Mouse (Mus musculus): ENCODE measurements around the gene Mrpl52. TPM values are rescaled to one million over a fixed set of nuclear protein-coding genes. Genes with fewer than 3 reads are reported as not detected.

Mrpl52 gene
- total RNA-seq, 2 experiments from 2014 or later = 89.1 to 94.2 TPM

DNA sequence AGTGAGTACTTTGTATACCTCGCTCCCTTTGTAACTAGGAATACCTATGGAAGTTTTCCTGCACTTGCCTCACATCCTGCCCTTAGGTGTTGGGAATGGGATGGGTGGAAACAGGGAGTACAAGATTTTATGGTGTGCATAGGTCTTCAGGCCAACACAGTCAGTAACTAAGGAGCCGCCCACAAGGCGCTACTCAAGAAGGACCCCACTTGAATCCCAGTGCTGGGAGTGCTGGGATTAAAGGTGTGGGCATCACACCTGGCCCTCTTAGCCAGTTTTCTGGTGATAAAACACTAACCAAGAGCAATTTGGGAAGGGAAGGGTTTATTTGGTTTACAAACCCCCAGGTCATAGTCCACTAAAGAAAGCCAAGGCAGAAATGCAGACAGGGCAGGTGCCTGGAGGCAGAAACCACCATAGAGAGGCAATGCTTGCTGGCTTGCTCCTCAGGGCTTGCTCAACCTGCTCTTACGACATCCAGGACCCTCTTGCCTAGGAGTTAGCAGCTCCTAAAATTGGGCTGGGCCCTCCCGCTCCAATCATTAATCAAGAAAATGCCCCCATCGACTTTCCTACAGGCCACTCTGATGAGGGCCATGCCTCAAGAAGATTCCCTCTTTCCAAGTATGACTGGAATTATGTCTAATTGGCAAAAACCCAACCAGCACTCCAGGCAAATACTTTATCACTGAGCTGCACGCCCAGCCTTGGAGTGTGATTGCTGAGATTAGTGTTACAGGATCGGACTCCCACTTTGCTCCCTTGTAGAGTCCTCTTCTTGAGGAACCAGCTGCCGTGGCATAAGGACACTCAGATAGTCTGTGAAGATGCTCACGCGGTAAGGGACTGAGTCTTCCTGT is 28.2 kb downstream of the Mrpl52 start:
- no peak for DNase-seq (ENCODE audit: low spot score in 2 of 2)
- intact Hi-C loops (cut with DNase I) = no loop called here

DNA sequence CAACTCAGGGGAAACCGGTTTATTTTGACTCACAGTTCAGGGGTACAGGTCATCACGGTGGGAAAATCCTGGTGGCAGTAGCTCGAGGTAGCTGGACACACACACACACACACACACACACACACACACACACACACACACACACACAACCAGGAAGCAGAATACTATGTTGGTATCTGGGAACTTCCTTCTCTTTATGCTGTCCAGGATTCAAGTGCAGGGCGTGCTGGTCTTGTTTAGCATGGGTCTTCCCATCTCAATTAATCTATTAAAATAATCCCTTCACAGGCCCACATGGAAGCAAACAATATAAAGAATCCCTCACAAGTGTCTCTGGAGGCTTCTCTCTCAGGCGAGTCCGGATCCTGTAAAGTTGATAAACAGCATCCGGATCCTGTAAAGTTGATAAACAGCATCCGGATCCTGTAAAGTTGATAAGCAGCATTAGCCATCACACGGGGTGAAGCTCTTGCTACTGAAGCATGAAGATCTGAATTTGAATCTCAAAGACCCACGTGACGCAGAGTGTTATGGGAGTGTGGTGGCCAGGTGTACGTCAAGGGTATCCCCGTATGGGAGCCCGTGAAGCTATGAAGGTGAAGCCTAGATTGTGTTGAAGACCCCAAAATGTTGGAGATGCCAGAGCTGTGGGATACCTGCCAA is 31.3 kb downstream of the Mrpl52 start:
- no peak for DNase-seq (ENCODE audit: low spot score in 2 of 2)
- intact Hi-C loops (cut with DNase I) = loop anchor here (2.0 kb wide), 1 partner anchor 53 kb away; no protein-coding TSS in a partner anchor

DNA sequence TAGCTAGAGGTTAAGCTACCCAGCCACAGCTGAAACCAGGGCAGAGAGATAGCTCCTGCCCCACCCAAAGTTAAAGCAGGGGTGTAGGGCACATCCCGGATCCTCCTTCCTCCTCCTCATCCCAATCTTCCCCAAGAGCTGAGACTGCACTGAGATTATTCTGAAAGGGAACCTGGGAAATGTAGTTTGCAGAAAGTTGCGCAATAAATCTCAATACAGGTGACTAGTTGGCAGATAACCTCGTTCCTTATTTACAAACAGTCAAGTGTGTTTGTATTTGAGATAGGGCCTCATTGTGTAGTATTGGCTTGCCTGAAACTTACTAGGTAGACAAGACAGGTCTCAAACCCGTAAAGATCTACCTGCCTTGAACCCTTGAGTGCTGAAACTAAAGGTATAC is 35.4 kb downstream of the Mrpl52 start:
- no peak for DNase-seq (ENCODE audit: low spot score in 2 of 2)
- intact Hi-C loops (cut with DNase I) = no loop called here

DNA sequence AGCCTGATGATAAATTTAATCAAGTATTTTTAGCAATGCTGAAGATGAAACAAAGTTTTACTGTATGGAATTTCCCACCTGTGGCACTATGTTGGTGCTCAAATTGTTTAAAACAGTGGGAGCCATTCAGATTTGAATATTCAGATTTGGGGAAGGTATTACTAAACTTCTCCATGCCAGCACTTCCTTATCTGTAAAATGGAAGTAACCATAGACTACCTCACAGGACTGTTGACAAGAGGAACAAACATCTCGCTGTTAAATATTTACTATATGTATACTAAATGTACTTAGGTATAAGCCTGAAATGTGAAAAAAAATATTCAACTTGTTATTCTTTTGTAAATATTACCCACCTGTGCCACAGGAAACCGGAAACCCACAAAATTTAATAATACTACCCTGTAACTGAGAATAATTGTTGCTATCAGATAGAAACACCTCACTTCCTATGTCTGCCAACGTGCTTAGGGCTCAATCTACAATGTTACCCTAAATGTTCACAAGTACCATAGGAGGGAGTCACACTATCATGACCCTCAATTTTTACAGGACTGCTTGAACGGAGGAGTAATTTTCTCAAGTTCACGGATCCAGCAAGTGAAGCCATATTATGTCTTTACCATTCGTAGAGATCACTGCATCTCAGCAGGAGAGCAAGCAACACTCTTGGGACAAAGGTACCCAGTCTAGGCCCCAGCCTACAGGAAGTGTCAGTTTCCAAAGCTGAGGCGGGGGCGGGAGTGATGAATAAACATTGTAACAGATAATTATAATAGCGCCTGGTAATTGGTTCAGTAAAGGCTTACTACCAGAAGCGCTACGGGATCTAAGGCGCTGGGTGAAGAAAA is 36.6 kb downstream of the Mrpl52 start:
- intact Hi-C loops (cut with DNase I) = no loop called here

DNA sequence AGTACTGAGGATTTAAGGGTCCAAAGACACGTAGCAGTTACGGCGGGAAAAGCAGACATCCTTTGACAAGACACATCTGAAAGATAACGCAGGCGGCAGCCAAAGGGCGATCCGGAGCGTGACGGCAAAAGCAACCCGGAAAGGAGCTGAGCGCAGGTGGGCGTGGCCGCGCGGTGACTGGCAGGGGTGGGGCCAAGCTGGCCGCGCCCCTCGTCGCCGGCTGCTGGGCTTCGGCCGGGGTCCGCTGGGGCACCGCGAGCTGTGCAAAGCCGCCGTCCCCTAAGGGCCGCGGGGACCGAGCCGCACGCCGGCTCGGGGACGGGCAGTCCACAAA is 37.2 kb downstream of the Mrpl52 start, which contains the start of gene Lrp10:
Gene Lrp10, plus strand, starts transcription at position 179 of the 334 bp plus-strand sequence.
- intact Hi-C loops (cut with DNase I) = loop anchor here (2.0 kb wide), 2 partner anchors 15 to 29 kb away; no protein-coding TSS in a partner anchor
- peak; percentile 82 to 85 for DNase-seq (ENCODE audit: low spot score in 2 of 2)

More for the DNA sequence above, 36.6 kb downstream of the Mrpl52 start:
- DNase-seq (ENCODE audit: low spot score in 2 of 2) = no peak

DNA sequence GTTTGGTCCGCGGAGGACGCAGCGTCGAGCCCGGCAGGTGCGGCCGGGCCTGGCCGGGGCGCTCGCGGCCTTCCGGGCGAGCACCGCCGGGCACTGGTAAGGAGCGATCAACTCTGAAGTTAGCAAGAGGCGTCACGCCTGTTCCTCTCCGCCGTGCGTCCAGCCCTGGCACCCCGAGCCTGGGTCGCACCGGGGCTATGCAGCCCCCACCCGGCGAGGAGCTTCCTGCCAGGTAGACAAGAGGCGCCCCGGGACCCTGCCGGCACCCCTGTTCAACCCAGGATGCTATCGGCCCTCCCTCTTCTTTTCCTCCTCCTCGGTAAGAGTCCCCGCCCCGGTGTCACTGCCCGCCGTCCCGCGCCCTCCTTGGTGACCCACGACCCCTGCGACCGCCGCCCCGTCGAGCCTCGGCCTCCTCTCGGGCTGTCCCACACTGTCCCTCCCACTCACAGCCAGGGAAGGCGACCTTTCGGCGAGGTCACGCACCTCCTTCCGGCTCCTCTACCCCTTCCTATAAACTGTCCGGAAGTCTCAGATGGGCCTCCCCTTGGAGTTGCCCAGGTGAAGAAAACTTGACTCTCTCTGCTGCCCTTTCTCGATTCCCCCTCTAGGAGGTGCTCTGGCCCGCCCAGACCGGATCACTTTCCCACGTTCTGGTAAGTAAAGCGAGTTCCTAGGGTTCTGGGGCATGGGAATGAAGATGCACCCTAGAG is 37.7 kb downstream of the Mrpl52 start:
- intact Hi-C loops (cut with DNase I) = loop anchor here (2.0 kb wide), 2 partner anchors 14 to 28 kb away; no protein-coding TSS in a partner anchor
- DNase-seq (ENCODE audit: low spot score in 2 of 2) = peak in 1 of 2 experiments; percentile 29

DNA sequence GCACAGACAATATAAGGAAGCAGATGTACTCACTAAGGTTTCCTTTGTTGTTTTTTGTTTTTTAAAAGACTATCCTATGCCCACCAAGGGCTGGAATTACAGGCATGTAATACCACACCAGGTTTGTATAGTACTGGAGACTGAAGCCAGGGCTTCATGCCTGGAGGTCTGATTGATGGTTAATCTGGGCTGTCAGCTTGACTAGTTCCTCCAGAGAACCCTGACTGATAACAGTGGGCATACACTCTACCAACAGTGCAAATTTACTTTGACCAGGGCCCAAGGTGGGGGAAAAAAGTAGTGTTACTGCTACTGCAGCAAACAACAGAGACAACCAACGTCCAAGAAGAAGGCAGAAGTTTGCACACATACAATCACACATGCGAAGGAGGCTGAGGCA is 44.8 kb downstream of the Mrpl52 start:
- DNase-seq (ENCODE audit: low spot score in 2 of 2) = no peak
- intact Hi-C loops (cut with DNase I) = no loop called here

DNA sequence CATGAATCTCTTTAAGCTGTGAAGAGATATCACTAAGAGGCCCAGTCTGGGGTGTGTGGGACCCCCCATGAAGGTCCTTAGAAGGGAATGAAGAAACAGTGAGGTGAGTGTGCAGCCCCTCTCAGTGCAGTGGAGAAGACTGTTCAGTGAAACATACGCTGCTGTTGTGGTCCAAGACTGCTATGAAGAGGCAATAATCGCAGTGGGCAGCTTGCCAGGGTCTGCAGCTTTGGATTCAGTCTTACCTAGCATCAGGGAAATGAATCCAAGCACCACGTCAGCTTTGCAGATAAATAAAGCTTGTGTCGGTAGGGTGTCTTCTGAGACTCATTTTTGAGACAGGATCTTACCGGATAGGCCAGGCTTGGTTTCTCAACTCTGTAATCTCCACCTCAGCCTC is 46.0 kb downstream of the Mrpl52 start:
- no peak for DNase-seq (ENCODE audit: low spot score in 2 of 2)
- intact Hi-C loops (cut with DNase I) = no loop called here

DNA sequence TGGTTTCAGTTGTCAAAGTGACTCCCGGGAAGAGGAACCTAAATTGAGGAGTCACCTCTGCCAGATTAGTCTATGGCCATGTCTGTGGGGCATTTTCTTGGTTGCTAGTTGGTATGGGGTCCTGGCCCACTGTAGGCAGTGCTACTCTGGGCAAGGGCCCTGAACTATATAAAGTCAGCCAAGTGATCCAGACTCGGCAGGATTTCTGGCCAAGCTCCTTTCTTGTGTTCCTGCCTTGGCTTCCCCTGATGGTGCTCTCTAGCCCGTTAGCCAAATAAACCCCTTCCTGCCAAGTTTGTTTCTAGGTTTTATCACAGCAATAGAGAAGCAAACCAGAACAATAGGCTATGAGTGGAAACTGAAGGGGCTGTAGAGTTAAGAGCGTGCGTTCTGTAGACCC is 48.0 kb downstream of the Mrpl52 start:
- DNase-seq (ENCODE audit: low spot score in 2 of 2) = no peak
- intact Hi-C loops (cut with DNase I) = loop anchor here (5.0 kb wide), 1 partner anchor 32 kb away; no protein-coding TSS in a partner anchor

DNA sequence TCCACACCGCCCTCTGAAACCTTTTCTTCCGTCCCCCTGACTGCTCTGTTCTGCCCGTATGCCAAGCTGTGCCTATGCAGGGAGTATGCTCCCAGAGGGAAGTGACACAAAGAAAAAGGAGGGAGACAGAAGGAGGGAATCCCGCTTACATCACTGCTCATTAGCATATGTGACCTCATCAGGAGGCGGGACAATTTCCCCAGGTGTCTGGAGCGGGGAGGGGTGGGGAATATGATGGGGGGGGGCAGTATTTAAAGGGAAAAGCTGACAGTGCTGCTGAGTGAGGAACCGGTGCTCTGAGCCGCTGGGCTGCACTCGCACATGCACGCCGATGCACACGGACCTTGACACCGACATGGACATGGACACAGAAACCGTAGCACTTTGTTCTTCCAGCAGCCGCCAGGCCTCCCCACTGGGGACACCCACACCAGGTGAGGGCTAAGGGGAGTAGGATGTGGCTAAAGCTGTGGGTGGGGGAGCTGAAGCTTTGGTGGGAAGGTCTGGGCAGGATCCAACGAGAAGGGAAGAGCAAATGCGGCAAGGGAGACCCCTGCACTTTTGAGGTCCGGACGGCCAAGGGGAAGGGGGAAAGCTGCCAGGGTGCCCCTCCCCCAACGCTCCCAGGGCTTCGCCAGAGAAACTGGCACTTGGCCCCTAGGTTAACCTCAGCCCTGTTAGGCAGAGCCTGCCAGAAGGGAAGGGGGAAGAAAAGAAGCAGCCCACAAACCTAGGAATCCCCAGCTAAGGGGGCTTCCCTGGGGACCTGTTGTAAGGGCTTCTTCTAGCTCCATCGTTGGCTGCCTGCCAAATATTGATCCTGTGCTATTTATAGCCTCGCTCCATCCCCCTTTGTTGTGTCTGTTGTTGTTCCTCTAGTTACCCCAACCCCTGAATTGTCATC is 49.5 kb downstream of the Mrpl52 start, which contains the start of gene Rem2:
Gene Rem2, plus strand, starts transcription at position 160 of the 904 bp plus-strand sequence.
- peak; percentile 50 to 81 for DNase-seq (ENCODE audit: low spot score in 2 of 2)
- intact Hi-C loops (cut with DNase I) = loop anchor here (5.0 kb wide), 1 partner anchor 34 kb away; no protein-coding TSS in a partner anchor

DNA sequence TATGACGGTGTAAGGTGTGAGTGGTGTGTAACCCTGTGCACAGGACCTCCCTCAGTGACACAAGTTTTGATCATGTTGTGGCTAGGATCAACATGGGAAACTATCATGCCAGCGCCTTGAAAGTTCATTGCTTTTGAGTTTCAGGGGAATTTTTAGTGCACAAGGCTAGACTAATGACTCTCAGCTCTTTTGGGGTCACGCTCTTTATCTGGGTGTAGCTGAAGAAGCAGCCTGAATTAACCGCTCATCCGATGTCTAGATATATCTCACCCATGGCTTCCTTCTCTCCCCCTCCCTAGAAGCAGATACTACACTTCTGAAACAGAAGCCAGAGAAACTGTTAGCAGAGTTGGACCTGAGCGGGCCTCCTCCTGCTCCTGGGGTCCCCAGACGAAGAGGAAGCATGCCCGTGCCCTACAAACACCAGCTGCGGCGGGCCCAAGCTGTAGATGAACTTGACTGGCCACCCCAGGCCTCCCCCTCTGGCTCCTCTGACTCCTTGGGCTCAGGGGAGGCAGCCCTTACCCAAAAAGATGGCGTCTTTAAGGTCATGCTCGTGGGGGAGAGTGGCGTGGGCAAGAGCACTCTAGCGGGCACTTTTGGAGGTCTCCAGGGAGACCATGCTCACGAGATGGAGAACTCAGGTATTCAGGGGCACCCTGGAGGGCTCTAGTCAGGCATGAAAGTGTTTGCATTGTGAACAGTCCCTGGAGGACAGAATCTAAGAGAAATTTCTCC is 50.6 kb downstream of the Mrpl52 start:
- DNase-seq (ENCODE audit: low spot score in 2 of 2) = no peak
- intact Hi-C loops (cut with DNase I) = loop anchor here (5.0 kb wide), 1 partner anchor 35 kb away; no protein-coding TSS in a partner anchor

Other genes starting within 250 kb of the Mrpl52 start
- 100 to 1,000 TPM; 119 TPM for gene Dad1, start 172.8 kb upstream of the Mrpl52 start, total RNA-seq (2021)
- 10 to 100 TPM; 43.4 to 45.6 TPM for gene Abhd4, start 172.7 kb upstream of the Mrpl52 start, total RNA-seq (2021)
- gene Olfr49, start 142.0 kb upstream of the Mrpl52 start, total RNA-seq (2021) = not detected
- gene Oxa1l, start 66.1 kb upstream of the Mrpl52 start, total RNA-seq (2021) = 10 to 100 TPM; 52.4 to 57.2 TPM
- gene Slc7a7, start 9.1 kb upstream of the Mrpl52 start, total RNA-seq (2021) = 1 to 10 TPM; 1.7 to 2.8 TPM
- gene Mmp14, start 4.7 kb downstream of the Mrpl52 start, total RNA-seq (2021) = 10 to 100 TPM in 1 of 2 experiments, 1 to 10 TPM in 1; 7.9 to 14.8 TPM
- 10 to 100 TPM; 20.6 to 26.9 TPM for gene Lrp10, start 37.2 kb downstream of the Mrpl52 start, total RNA-seq (2021)
- gene Rem2, start 49.2 kb downstream of the Mrpl52 start, total RNA-seq (2021) = 1 to 10 TPM; 3.5 to 6.6 TPM
- 10 to 100 TPM; 49.3 to 54.7 TPM for gene Prmt5, start 90.6 kb downstream of the Mrpl52 start, total RNA-seq (2021)
- 1 to 10 TPM; 1.9 TPM for gene Haus4, start 127.7 kb downstream of the Mrpl52 start, total RNA-seq (2021)
- gene Ajuba, start 150.6 kb downstream of the Mrpl52 start, total RNA-seq (2021) = 1 to 10 TPM; 1.6 to 2.1 TPM
- gene 4931414P19Rik, start 179.1 kb downstream of the Mrpl52 start, total RNA-seq (2021) = 10 to 100 TPM in 1 of 2 experiments, 1 to 10 TPM in 1; 8.9 to 10.4 TPM
- gene Psmb5, start 191.1 kb downstream of the Mrpl52 start, total RNA-seq (2021) = 100 to 1,000 TPM; 164 to 182 TPM
- gene Psmb11, start 194.5 kb downstream of the Mrpl52 start, total RNA-seq (2021) = under 1 TPM in 1 of 2 experiments, not detected in 1; 0.07 TPM
- not detected for gene Gm17606, start 214.0 kb downstream of the Mrpl52 start, total RNA-seq (2021)
- gene Cdh24, start 214.5 kb downstream of the Mrpl52 start, total RNA-seq (2021) = 10 to 100 TPM in 1 of 2 experiments, 1 to 10 TPM in 1; 8.0 to 11.1 TPM